ENCODE assay signal across 22 mouse cellular contexts in the genomic region with DNA sequence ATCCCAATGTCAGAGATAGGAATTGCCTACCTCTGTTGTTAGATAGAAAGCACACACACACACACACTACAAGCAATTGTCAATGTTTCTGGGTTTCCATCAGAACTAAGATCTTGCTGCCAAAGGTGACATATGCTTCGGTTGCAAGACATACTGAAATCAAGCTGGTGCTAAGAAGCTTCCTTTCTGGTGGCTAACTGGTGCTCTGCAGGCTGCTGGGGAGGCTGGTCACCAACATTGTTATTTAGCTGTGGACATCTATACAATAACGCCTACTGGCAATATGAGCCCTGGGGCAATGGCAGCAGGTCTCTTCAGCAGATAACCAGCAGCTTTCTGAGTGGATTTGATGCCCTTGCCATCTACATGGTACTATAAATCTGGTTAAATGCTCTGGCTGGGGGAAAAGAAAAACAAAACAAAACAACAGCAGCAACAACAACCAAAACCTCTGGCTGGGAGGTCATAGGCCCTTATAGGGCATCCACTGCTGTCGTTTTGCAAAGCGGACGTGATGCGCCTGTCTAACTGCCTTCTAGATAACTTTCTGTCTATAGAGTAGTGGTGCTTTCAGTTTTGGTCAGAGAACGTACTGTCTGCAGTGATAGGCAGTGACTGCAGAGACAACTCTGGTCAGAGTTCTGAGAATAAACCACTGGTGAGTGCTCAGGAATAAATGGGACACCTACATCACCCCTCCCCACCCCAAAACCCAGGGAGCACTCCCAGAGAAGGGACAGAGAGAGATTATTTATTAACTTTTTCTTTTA. TPM values are rescaled to one million over a fixed set of nuclear protein-coding genes. Genes with fewer than 3 reads are reported as not detected.
A peak's percentile ranks its signal among the peaks of the same experiment; 100 is the strongest.
DNase-seq lines count a peak whose midpoint lies in the region; ATAC-seq lines count a peak whose summit lies in the region.
"Had no signal": no experiment of that assay in that cellular context is flagged by ENCODE, and none has a peak within 500 bp of the region (broad histone marks: within the 10 kb centered on the region; RNA-seq: fewer than 3 reads in every experiment).

No protein-coding gene starts in this region.

- H3K9me3 ChIP-seq in hindbrain, embryonic 11.5 days (ENCODE audit: control insufficient read depth, low read length), result no peaks in the 10 kb centered on the region
- H3K9me3 ChIP-seq: embryonic facial prominence, embryonic 13.5 days; forebrain, embryonic 10.5 days; limb, embryonic 12.5 days; neural tube, embryonic 15.5 days had no signal

- DNase-seq in cerebellum, adult 11 months, result peak; percentile 29
- no peak for DNase-seq in cerebellum, adult 8-10 months
- DNase-seq in CD4-positive helper T cell, adult 2 months (ENCODE audit: low read depth, low spot score), result peak; percentile 84
- peak; percentile 57 for DNase-seq in cerebellum, adult 11-12 months
- no peak for DNase-seq in hindbrain, embryonic 11.5 days (ENCODE audit: low spot score)
- DNase-seq in urinary bladder, postnatal 25 days (ENCODE audit: low spot score), result no peak
- DNase-seq in left cerebral cortex, postnatal 25 days (ENCODE audit: low spot score in 2 of 2), result no peak
- DNase-seq: adrenal gland, postnatal 14 days; gastrocnemius, adult 2 months; heart, postnatal 4 days; kidney, adult 11 months; kidney, postnatal 25 days; layer of hippocampus, postnatal 36 days; liver, postnatal 0 days had no signal

- intact Hi-C loops in left cerebral cortex, postnatal 25 days (cut with DNase I), result no loop called here

- no peaks in the 10 kb centered on the region for H3K27me3 ChIP-seq in hindbrain, embryonic 11.5 days (ENCODE audit: control insufficient read depth, insufficient read depth, low read length)
- H3K27me3 ChIP-seq: embryonic facial prominence, embryonic 13.5 days; limb, embryonic 12.5 days; neural tube, embryonic 15.5 days had no signal

- H3K27ac ChIP-seq in hindbrain, embryonic 11.5 days (ENCODE audit: low read depth, low read length), result no peak overlapping the region
- H3K27ac ChIP-seq: embryonic facial prominence, embryonic 13.5 days; forebrain, embryonic 10.5 days; gastrocnemius, adult 2 months; limb, embryonic 12.5 days; neural tube, embryonic 15.5 days had no signal

- no peak overlapping the region for H3K4me2 ChIP-seq in hindbrain, embryonic 11.5 days (replicated peaks; ENCODE audit: low read depth, low read length)
- H3K4me2 ChIP-seq: embryonic facial prominence, embryonic 13.5 days; limb, embryonic 12.5 days; neural tube, embryonic 15.5 days had no signal

- peak; percentile 59 for ATAC-seq in inflammation-experienced regulatory T-cells, adult 6 months
- ATAC-seq in hindbrain, embryonic 11.5 days (ENCODE audit: low FRiP score), result no peak
- ATAC-seq: liver, postnatal 0 days had no signal

- 90% methylated on average over 7 of the region's 7 CpGs for WGBS in hindbrain, embryonic 11.5 days

- no peak overlapping the region for H3K4me3 ChIP-seq in hindbrain, embryonic 11.5 days (ENCODE audit: low read depth, low read length)
- H3K4me3 ChIP-seq: embryonic facial prominence, embryonic 13.5 days; forebrain, embryonic 10.5 days; gastrocnemius, adult 2 months; limb, embryonic 12.5 days; neural tube, embryonic 15.5 days had no signal

- no peak overlapping the region for H3K9ac ChIP-seq in hindbrain, embryonic 11.5 days (ENCODE audit: low read depth, low read length)
- H3K9ac ChIP-seq: embryonic facial prominence, embryonic 13.5 days; limb, embryonic 12.5 days; liver, postnatal 0 days; neural tube, embryonic 15.5 days had no signal

- H3K4me1 ChIP-seq in hindbrain, embryonic 11.5 days (replicated peaks; ENCODE audit: control insufficient read depth, insufficient read depth, low read length), result no peaks in the 10 kb centered on the region
- H3K4me1 ChIP-seq: forebrain, embryonic 10.5 days; limb, embryonic 12.5 days; neural tube, embryonic 15.5 days had no signal

- no peaks in the 10 kb centered on the region for H3K36me3 ChIP-seq in hindbrain, embryonic 11.5 days (ENCODE audit: control insufficient read depth, insufficient read depth, low read length)
- H3K36me3 ChIP-seq: embryonic facial prominence, embryonic 13.5 days; forebrain, embryonic 10.5 days; limb, embryonic 12.5 days; neural tube, embryonic 15.5 days had no signal

RNA-seq across cellular contexts. Expression of a gene that starts 2.4 kb away (rescaled TPM):
- polyA plus RNA-seq in inflammation-experienced regulatory T-cells, adult 6 months (2017; shearing (Covaris generic)), result 100 to 1,000 TPM; 410 to 567 (median 415) TPM
- polyA plus RNA-seq in hindbrain, embryonic 11.5 days (2014; fragmentation: Nextera tagmentation; extraction: Ambion mirVana), result 0.08 TPM in 1 of 2 replicates, not detected in the other
- total RNA-seq in left cerebral cortex, postnatal 25 days (2021), result 1 to 10 TPM; 1.2 to 1.7 TPM
- total RNA-seq: midbrain, postnatal 0 days had no signal

RNA-seq across cellular contexts. Expression of a gene that starts 24.8 kb away (rescaled TPM):
- 1 to 10 TPM in 2 of 3 experiments, under 1 TPM in 1; 0.93 to 9.9 (median 6.3) TPM for polyA plus RNA-seq in inflammation-experienced regulatory T-cells, adult 6 months (2017; shearing (Covaris generic))
- polyA plus RNA-seq in hindbrain, embryonic 11.5 days (2014; fragmentation: Nextera tagmentation; extraction: Ambion mirVana), result 0.18 and 0.65 TPM in 2 replicates
- under 1 TPM; 0.78 TPM for total RNA-seq in left cerebral cortex, postnatal 25 days (2021)
- total RNA-seq: heart, adult 8-10 months; heart, postnatal 4 days had no signal
- polyA plus RNA-seq: limb, embryonic 12.5 days; midbrain, postnatal 0 days had no signal

RNA-seq across cellular contexts. Expression of a gene that starts 47.8 kb away (rescaled TPM):
- polyA plus RNA-seq in inflammation-experienced regulatory T-cells, adult 6 months (2017; shearing (Covaris generic)), result under 1 TPM in 2 of 3 experiments, not detected in 1; 0.13 to 0.78 TPM
- 0.14 and 0.37 TPM in 2 replicates for polyA plus RNA-seq in hindbrain, embryonic 11.5 days (2014; fragmentation: Nextera tagmentation; extraction: Ambion mirVana)
- under 1 TPM; 0.16 to 0.32 TPM for total RNA-seq in left cerebral cortex, postnatal 25 days (2021)
- total RNA-seq: adrenal gland, postnatal 14 days; common myeloid progenitor, adult 5-6 weeks; heart, adult 8-10 months had no signal
- polyA plus RNA-seq: liver, postnatal 0 days; neural tube, embryonic 15.5 days had no signal

RNA-seq across cellular contexts. Expression of a gene that starts 47.9 kb away (rescaled TPM):
- 10 to 100 TPM; 16.5 to 21.5 (median 16.7) TPM for polyA plus RNA-seq in inflammation-experienced regulatory T-cells, adult 6 months (2017; shearing (Covaris generic))
- 24.7 and 25.2 TPM in 2 replicates for polyA plus RNA-seq in hindbrain, embryonic 11.5 days (2014; fragmentation: Nextera tagmentation; extraction: Ambion mirVana)
- 10 to 100 TPM; 14.1 to 16.1 TPM for total RNA-seq in left cerebral cortex, postnatal 25 days (2021)

RNA-seq across cellular contexts. Expression of a gene that starts 48.0 kb away (rescaled TPM):
- polyA plus RNA-seq in inflammation-experienced regulatory T-cells, adult 6 months (2017; shearing (Covaris generic)), result 10 to 100 TPM; 16.5 to 23.8 (median 17.7) TPM
- 31.4 and 40.3 TPM in 2 replicates for polyA plus RNA-seq in hindbrain, embryonic 11.5 days (2014; fragmentation: Nextera tagmentation; extraction: Ambion mirVana)
- 1 to 10 TPM; 5.9 to 7.7 TPM for total RNA-seq in left cerebral cortex, postnatal 25 days (2021)

Comparison
In these comparisons a context has a peak if more than half of its experiments do, and no peak if none do; other contexts are left out.
1. DNase-seq: peak in cerebellum, adult 11 months (single experiment), CD4-positive helper T cell, adult 2 months (single experiment) and cerebellum, adult 11-12 months (single experiment); none in cerebellum, adult 8-10 months (single experiment), hindbrain, embryonic 11.5 days (single experiment), urinary bladder, postnatal 25 days (single experiment) and left cerebral cortex, postnatal 25 days (0 of 2).
2. RNA of a gene that starts 2.4 kb away (polyA plus RNA-seq): 410 to 567 TPM in inflammation-experienced regulatory T-cells, adult 6 months; 0.08 TPM in hindbrain, embryonic 11.5 days; every median in the first group is over 100 times any median in the second.